Mouse (Mus musculus) olfactory bulb, adult 2 months (tissue): ENCODE data around the gene Itgb1. TPM values are rescaled to one million over a fixed set of nuclear protein-coding genes. Genes with fewer than 3 reads are reported as not detected.

Experiments
- H3K27ac ChIP-seq: fragments of 200-500 bp; 2 replicates; pipeline ENCODE4 v1.5.1; 2012; ENCODE audit warnings: low read depth, low read length; ENCODE audit not compliant: insufficient read depth
- H3K4me1 ChIP-seq: fragments of 200-500 bp; 2 replicates; pipeline ENCODE4 v1.6.1; 2012; ENCODE audit warnings: low read length; ENCODE audit not compliant: control insufficient read depth, insufficient read depth
- H3K4me3 ChIP-seq: fragments of 200-500 bp; 2 replicates; pipeline ENCODE4 v1.5.1; 2012; ENCODE audit warnings: mild to moderate bottlenecking, low read depth, low read length, moderate library complexity; ENCODE audit not compliant: insufficient read depth
- CTCF ChIP-seq: fragments of 200-500 bp; IDR thresholded peaks from 2 replicates; pipeline ENCODE4 v1.5.1; 2012; ENCODE audit warnings: low read depth, mild to moderate bottlenecking, low read length, moderate library complexity; ENCODE audit not compliant: insufficient read depth
- POLR2A ChIP-seq: fragments of 200-500 bp; IDR thresholded peaks from 2 replicates; pipeline ENCODE4 v1.6.1; 2012; ENCODE audit warnings: mild to moderate bottlenecking, low read depth, low read length, moderate library complexity; ENCODE audit not compliant: insufficient read depth
- WGBS: fragments of 180-500 bp; shearing (Covaris S2); methylation state at CpG from one replicate; pipeline ENCODE4 v1.1.7; 2018; 5-methylcytosine and 5-hydroxymethylcytosine counted together
- polyA plus RNA-seq: library from polyadenylated mRNA; stranded (reverse); fragments of >200 nt; gene quantifications from 2 replicates; pipeline ENCODE4 v1.2.4, GENCODE M21; 2012; ENCODE audit warnings: low replicate concordance; ENCODE audit not compliant: missing spikeins, insufficient read depth, insufficient read length

The Itgb1 gene
- polyA plus RNA-seq: 105 and 158 TPM in 2 replicates

- WGBS: under 1% methylated on average over 108 of the region's 113 CpGs
- TF ChIP-seq POLR2A: peak; percentile 77
- TF ChIP-seq CTCF: no peak
- peak within 1 kb of the TSS; percentile 98 for H3K4me3 ChIP-seq
- peaks cover 2% of the 10 kb centered on the region; the same call in 1 of the 2 replicates for H3K4me1 ChIP-seq
- H3K27ac ChIP-seq: peak within 1 kb of the TSS; percentile 73
Observed at GRCm38 (mm10) chr8:128685507-128686428, at the start of gene Itgb1. Gene Itgb1 (plus strand): TSS chr8:128685654.

GRCm38 (mm10) chr8:128643104-128643503 is 42.4 kb upstream of the Itgb1 start:
- H3K4me3 ChIP-seq: no peak overlapping the region
- TF ChIP-seq CTCF (no peak), POLR2A (no peak)
- H3K4me1 ChIP-seq: no peaks in the 10 kb centered on the region
- no peak overlapping the region for H3K27ac ChIP-seq
- WGBS: 80% methylated on average over 1 of the region's 1 CpGs

- Histone ChIP-seq H3K4me3 (no peak overlapping the region), H3K4me1 (no peaks in the 10 kb centered on the region), H3K27ac (no peak overlapping the region)
- TF ChIP-seq CTCF (no peak), POLR2A (no peak)
Observed at GRCm38 (mm10) chr8:128645452-128645851, 40.0 kb upstream of the Itgb1 start.

DNA sequence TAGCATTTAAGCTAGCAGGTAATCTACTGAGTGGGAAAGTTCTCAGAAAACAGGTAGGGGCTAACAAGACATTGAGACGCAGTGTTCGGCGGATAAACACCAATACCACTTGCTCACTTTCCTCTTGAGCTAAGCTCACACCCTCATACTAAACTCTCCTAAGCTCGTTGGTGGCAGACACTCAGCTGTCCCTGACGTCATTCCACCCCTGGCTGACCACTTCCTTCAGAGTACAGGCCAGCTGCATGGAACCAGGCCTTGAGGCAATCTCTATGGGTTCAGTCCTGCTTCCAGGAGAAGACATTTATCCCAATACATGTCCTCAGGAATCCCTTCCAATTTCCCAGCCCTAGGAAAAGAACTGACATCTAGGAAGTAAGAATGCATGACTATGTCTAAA is 39.0 kb upstream of the Itgb1 start:
- 93% methylated on average over 5 of the region's 5 CpGs for WGBS
- Histone ChIP-seq H3K4me3 (no peak overlapping the region), H3K27ac (no peak overlapping the region), H3K4me1 (no peaks in the 10 kb centered on the region)
- TF ChIP-seq POLR2A (no peak), CTCF (no peak)

- no peak for TF ChIP-seq POLR2A
- no peak for TF ChIP-seq CTCF
- no peaks in the 10 kb centered on the region for H3K4me1 ChIP-seq
- H3K4me3 ChIP-seq: no peak overlapping the region
- no peak overlapping the region for H3K27ac ChIP-seq
Observed at GRCm38 (mm10) chr8:128648071-128648470, 37.4 kb upstream of the Itgb1 start.

- TF ChIP-seq POLR2A (no peak), CTCF (no peak)
- H3K4me1 ChIP-seq: peaks cover 6% of the 10 kb centered on the region
- no peak overlapping the region for H3K4me3 ChIP-seq
- WGBS: 87% methylated on average over 2 of the region's 2 CpGs
- H3K27ac ChIP-seq: no peak overlapping the region
Observed at GRCm38 (mm10) chr8:128650331-128650855, 35.1 kb upstream of the Itgb1 start.

GRCm38 (mm10) chr8:128652399-128653109 is 32.9 kb upstream of the Itgb1 start:
- 44% methylated on average over 6 of the region's 6 CpGs for WGBS
- no peak for TF ChIP-seq CTCF
- H3K27ac ChIP-seq: no peak overlapping the region

DNA sequence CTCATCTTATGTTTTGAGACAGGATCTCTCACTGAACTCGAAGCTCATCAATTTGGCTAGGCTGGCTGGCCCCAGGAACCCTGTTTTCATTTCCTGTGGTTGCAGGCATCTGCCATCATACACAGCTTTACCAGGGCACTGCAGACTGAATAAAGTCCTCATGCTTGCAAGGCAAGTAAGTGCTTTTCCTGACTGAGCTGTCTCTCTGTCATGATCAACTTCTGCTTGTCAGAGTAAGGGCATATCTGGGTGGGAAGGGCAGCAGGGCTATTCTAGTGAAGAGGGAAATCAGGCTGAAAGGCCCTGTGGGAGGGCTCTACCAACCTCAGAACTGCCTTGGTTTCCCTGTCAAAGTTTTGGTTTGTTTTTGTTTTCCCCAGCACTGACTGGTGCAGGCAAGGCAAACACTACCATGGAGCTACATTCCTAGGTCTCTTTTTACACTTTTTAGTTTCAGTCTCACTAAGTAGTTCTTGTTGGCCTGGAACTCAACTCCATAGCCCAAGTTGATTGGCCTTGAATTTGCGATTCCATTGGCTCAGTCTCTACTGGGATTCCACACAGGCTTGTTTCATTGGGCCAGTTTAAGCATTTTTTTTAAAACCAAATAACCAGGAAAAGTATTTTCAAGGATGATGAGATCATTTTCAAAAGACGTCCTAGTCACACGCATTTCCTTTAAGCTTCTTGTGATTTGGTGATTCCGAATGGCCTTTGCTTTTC is 31.7 kb upstream of the Itgb1 start:
- H3K27ac ChIP-seq: no peak overlapping the region
- TF ChIP-seq POLR2A (no peak), CTCF (no peak)
- H3K4me1 ChIP-seq: peaks cover 6% of the 10 kb centered on the region
- H3K4me3 ChIP-seq: no peak overlapping the region
- WGBS: 52% methylated on average over 5 of the region's 5 CpGs

More at GRCm38 (mm10) chr8:128652399-128653109, 32.9 kb upstream of the Itgb1 start:
- Histone ChIP-seq H3K4me1 (peaks cover 6% of the 10 kb centered on the region), H3K4me3 (no peak overlapping the region)
